Mouse (Mus musculus) heart, postnatal 0 days (tissue): ENCODE results near the gene Itgam.

Experiments used
- CTCF ChIP-seq: IDR thresholded peaks from 2 replicates; pipeline ENCODE4 v1.5.1; 2016; ENCODE audit warnings: antibody characterized with exemption, control low read depth, low read depth
- EP300 ChIP-seq: IDR thresholded peaks from 2 replicates; pipeline ENCODE4 v1.6.1; 2016; ENCODE audit warnings: antibody characterized with exemption, low read depth

GRCm38 (mm10) chr7:128044142-128044785 is 18.2 kb upstream of the Itgam start:
- TF ChIP-seq EP300 (no peak), CTCF (no peak)
